Mouse (Mus musculus): ENCODE measurements at regions not wholly inside any gene's neighbourhood (a gene's known extent, or its start where the extent isn't known, plus 50 kb on each side); places are given as distances from the start of the nearest gene placed in this dataset.

- H3K4me3 ChIP-seq: no peak overlapping the region
- ATAC-seq (ENCODE audit: insufficient number of reproducible peaks, low FRiP score): no peak
- WGBS: 59% methylated on average over 15 of the region's 15 CpGs
Observed at GRCm38 (mm10) chr10:70814354-70815131, 158.8 kb upstream of the Phyhipl start.

GRCm38 (mm10) chr10:70809411-70809810 is 153.6 kb upstream of the Phyhipl start:
- Histone ChIP-seq H3K4me3 (no peak overlapping the region), H3K9ac (no peak overlapping the region), H3K27ac (ENCODE audit: poor library complexity, severe bottlenecking) (no peak overlapping the region), H3K36me3 (no peaks in the 10 kb centered on the region), H3K9me3 (replicated peaks) (no peaks in the 10 kb centered on the region; the same call in 1 of the 2 replicates), H3K4me1 (replicated peaks) (no peaks in the 10 kb centered on the region), H3K4me2 (no peak overlapping the region), H3K27me3 (replicated peaks) (no peaks in the 10 kb centered on the region)
- no peak for ATAC-seq (ENCODE audit: insufficient number of reproducible peaks, low FRiP score)
- 68% methylated on average over 3 of the region's 3 CpGs for WGBS

More at GRCm38 (mm10) chr10:70814354-70815131, 158.8 kb upstream of the Phyhipl start:
- Histone ChIP-seq H3K4me1 (replicated peaks) (no peaks in the 10 kb centered on the region), H3K36me3 (no peaks in the 10 kb centered on the region), H3K27me3 (replicated peaks) (no peaks in the 10 kb centered on the region), H3K4me2 (no peak overlapping the region), H3K9me3 (replicated peaks) (no peaks in the 10 kb centered on the region), H3K27ac (ENCODE audit: poor library complexity, severe bottlenecking) (no peak overlapping the region), H3K9ac (no peak overlapping the region)

- Histone ChIP-seq H3K4me1 (replicated peaks) (no peaks in the 10 kb centered on the region), H3K27me3 (replicated peaks) (no peaks in the 10 kb centered on the region), H3K4me3 (no peak overlapping the region), H3K9me3 (replicated peaks) (no peaks in the 10 kb centered on the region; the same call in 1 of the 2 replicates), H3K27ac (ENCODE audit: poor library complexity, severe bottlenecking) (no peak overlapping the region), H3K36me3 (no peaks in the 10 kb centered on the region), H3K9ac (no peak overlapping the region), H3K4me2 (no peak overlapping the region)
- ATAC-seq (ENCODE audit: insufficient number of reproducible peaks, low FRiP score): no peak
- 55% methylated on average over 9 of the region's 9 CpGs for WGBS
Observed at GRCm38 (mm10) chr10:70806786-70807385, 151.1 kb upstream of the Phyhipl start.

GRCm38 (mm10) chr10:70800736-70801306 is 145.1 kb upstream of the Phyhipl start:
- no peak overlapping the region for H3K4me3 ChIP-seq
- H3K27me3 ChIP-seq (replicated peaks): no peaks in the 10 kb centered on the region
- no peak overlapping the region for H3K27ac ChIP-seq (ENCODE audit: poor library complexity, severe bottlenecking)
- no peaks in the 10 kb centered on the region for H3K36me3 ChIP-seq
- no peak overlapping the region for H3K4me2 ChIP-seq
- 61% methylated on average over 11 of the region's 11 CpGs for WGBS
- no peak overlapping the region for H3K9ac ChIP-seq
- ATAC-seq (ENCODE audit: insufficient number of reproducible peaks, low FRiP score): no peak
- no peaks in the 10 kb centered on the region for H3K4me1 ChIP-seq (replicated peaks)
- no peaks in the 10 kb centered on the region; the same call in 1 of the 2 replicates for H3K9me3 ChIP-seq (replicated peaks)

GRCm38 (mm10) chr10:70799906-70800305 is 144.1 kb upstream of the Phyhipl start:
- Histone ChIP-seq H3K4me3 (no peak overlapping the region), H3K4me2 (no peak overlapping the region), H3K27ac (ENCODE audit: poor library complexity, severe bottlenecking) (no peak overlapping the region), H3K9me3 (replicated peaks) (no peaks in the 10 kb centered on the region; the same call in 1 of the 2 replicates), H3K4me1 (replicated peaks) (no peaks in the 10 kb centered on the region), H3K27me3 (replicated peaks) (no peaks in the 10 kb centered on the region), H3K36me3 (no peaks in the 10 kb centered on the region), H3K9ac (no peak overlapping the region)
- 79% methylated on average over 5 of the region's 5 CpGs for WGBS
- ATAC-seq (ENCODE audit: insufficient number of reproducible peaks, low FRiP score): no peak

- 63% methylated on average over 11 of the region's 11 CpGs for WGBS
- H3K4me1 ChIP-seq (replicated peaks): no peaks in the 10 kb centered on the region
- H3K4me3 ChIP-seq: no peak overlapping the region
- no peaks in the 10 kb centered on the region; the same call in 1 of the 2 replicates for H3K9me3 ChIP-seq (replicated peaks)
- H3K4me2 ChIP-seq: no peak overlapping the region
- H3K36me3 ChIP-seq: no peaks in the 10 kb centered on the region
- no peak overlapping the region for H3K9ac ChIP-seq
- no peaks in the 10 kb centered on the region for H3K27me3 ChIP-seq (replicated peaks)
- H3K27ac ChIP-seq (ENCODE audit: poor library complexity, severe bottlenecking): no peak overlapping the region
- no peak for ATAC-seq (ENCODE audit: insufficient number of reproducible peaks, low FRiP score)
Observed at GRCm38 (mm10) chr10:70799191-70799742, 143.5 kb upstream of the Phyhipl start.

- Histone ChIP-seq H3K4me3 (no peak overlapping the region), H3K9me3 (replicated peaks) (no peaks in the 10 kb centered on the region), H3K9ac (no peak overlapping the region), H3K27me3 (replicated peaks) (no peaks in the 10 kb centered on the region), H3K4me2 (no peak overlapping the region), H3K36me3 (no peaks in the 10 kb centered on the region), H3K27ac (ENCODE audit: poor library complexity, severe bottlenecking) (no peak overlapping the region), H3K4me1 (replicated peaks) (no peaks in the 10 kb centered on the region)
- ATAC-seq (ENCODE audit: insufficient number of reproducible peaks, low FRiP score): no peak
- 65% methylated on average over 7 of the region's 7 CpGs for WGBS
Observed at GRCm38 (mm10) chr10:70788814-70789452, 133.2 kb upstream of the Phyhipl start.

- WGBS: 86% methylated on average over 3 of the region's 3 CpGs
- peaks cover 3% of the 10 kb centered on the region; the same call in 1 of the 2 replicates for H3K9me3 ChIP-seq (replicated peaks)
- no peaks in the 10 kb centered on the region for H3K27me3 ChIP-seq (replicated peaks)
- no peak overlapping the region for H3K27ac ChIP-seq (ENCODE audit: poor library complexity, severe bottlenecking)
- H3K36me3 ChIP-seq: no peaks in the 10 kb centered on the region
- ATAC-seq (ENCODE audit: insufficient number of reproducible peaks, low FRiP score): no peak
- H3K4me1 ChIP-seq (replicated peaks): no peaks in the 10 kb centered on the region
- no peak overlapping the region for H3K9ac ChIP-seq
- H3K4me2 ChIP-seq: no peak overlapping the region
- no peak overlapping the region for H3K4me3 ChIP-seq
Observed at GRCm38 (mm10) chr10:70781036-70781435, 125.3 kb upstream of the Phyhipl start.

GRCm38 (mm10) chr10:70778596-70778995 is 122.8 kb upstream of the Phyhipl start:
- no peaks in the 10 kb centered on the region for H3K4me1 ChIP-seq (replicated peaks)
- H3K27ac ChIP-seq (ENCODE audit: poor library complexity, severe bottlenecking): no peak overlapping the region
- no peaks in the 10 kb centered on the region for H3K27me3 ChIP-seq (replicated peaks)
- 86% methylated on average over 11 of the region's 11 CpGs for WGBS
- H3K9me3 ChIP-seq (replicated peaks): peaks cover 3% of the 10 kb centered on the region; the same call in 1 of the 2 replicates
- no peak overlapping the region for H3K4me2 ChIP-seq
- no peak overlapping the region for H3K9ac ChIP-seq
- no peak for ATAC-seq (ENCODE audit: insufficient number of reproducible peaks, low FRiP score)
- no peak overlapping the region for H3K4me3 ChIP-seq
- H3K36me3 ChIP-seq: no peaks in the 10 kb centered on the region

GRCm38 (mm10) chr10:70774571-70774970 is 118.8 kb upstream of the Phyhipl start:
- no peaks in the 10 kb centered on the region for H3K4me1 ChIP-seq (replicated peaks)
- no peaks in the 10 kb centered on the region for H3K36me3 ChIP-seq
- H3K27ac ChIP-seq (ENCODE audit: poor library complexity, severe bottlenecking): no peak overlapping the region
- no peaks in the 10 kb centered on the region for H3K27me3 ChIP-seq (replicated peaks)
- H3K9ac ChIP-seq: no peak overlapping the region
- no peak overlapping the region for H3K4me3 ChIP-seq
- 71% methylated on average over 2 of the region's 2 CpGs for WGBS
- peaks cover 4% of the 10 kb centered on the region for H3K9me3 ChIP-seq (replicated peaks)
- no peak overlapping the region for H3K4me2 ChIP-seq
- no peak for ATAC-seq (ENCODE audit: insufficient number of reproducible peaks, low FRiP score)

GRCm38 (mm10) chr10:70774159-70774558 is 118.4 kb upstream of the Phyhipl start:
- no peak for ATAC-seq (ENCODE audit: insufficient number of reproducible peaks, low FRiP score)
- no peak overlapping the region for H3K4me3 ChIP-seq
- H3K36me3 ChIP-seq: no peaks in the 10 kb centered on the region
- H3K27me3 ChIP-seq (replicated peaks): no peaks in the 10 kb centered on the region
- no peaks in the 10 kb centered on the region for H3K4me1 ChIP-seq (replicated peaks)
- 73% methylated on average over 4 of the region's 4 CpGs for WGBS
- no peak overlapping the region for H3K27ac ChIP-seq (ENCODE audit: poor library complexity, severe bottlenecking)
- H3K9ac ChIP-seq: no peak overlapping the region
- peaks cover 4% of the 10 kb centered on the region for H3K9me3 ChIP-seq (replicated peaks)
- no peak overlapping the region for H3K4me2 ChIP-seq
